Mouse (Mus musculus) embryonic fibroblast, embryonic 13.5 days (primary cell): ENCODE data around the gene Xrcc4. TPM values are rescaled to one million over a fixed set of nuclear protein-coding genes. Genes with fewer than 3 reads are reported as not detected.
"Not testable (repeated sequence)": the region's sequence is repeated elsewhere in the genome, so short reads cannot be mapped to it uniquely, and the experiment has no call there.

Experiments
- H3K27ac ChIP-seq: 2 replicates; pipeline ENCODE4 v1.5.1; 2012; ENCODE audit warnings: low read length, control low read depth, inconsistent platforms; ENCODE audit not compliant: insufficient read depth
- H3K4me1 ChIP-seq: 2 replicates; pipeline ENCODE4 v1.6.1; 2011; ENCODE audit warnings: low read length; ENCODE audit not compliant: control insufficient read depth, insufficient read depth
- H3K4me3 ChIP-seq: 2 replicates; pipeline ENCODE4 v1.5.1; 2011; ENCODE audit warnings: mild to moderate bottlenecking, control low read depth, low read length; ENCODE audit not compliant: insufficient read depth
- CTCF ChIP-seq: IDR thresholded peaks from 2 replicates; pipeline ENCODE4 v1.5.1; 2011; ENCODE audit warnings: mild to moderate bottlenecking, control low read depth, low read length, moderate library complexity, borderline replicate concordance; ENCODE audit not compliant: insufficient read depth
- POLR2A ChIP-seq: IDR thresholded peaks from 2 replicates; pipeline ENCODE4 v1.6.1; 2011; ENCODE audit warnings: low read depth, mild to moderate bottlenecking, control low read depth, low read length, moderate library complexity
- polyA plus RNA-seq: library from polyadenylated mRNA; stranded (reverse); fragments of >200 nt; gene quantifications from 2 replicates; pipeline ENCODE4 v1.2.4, GENCODE M21; 2011; ENCODE audit warnings: low read depth; ENCODE audit not compliant: missing spikeins, insufficient read length

Xrcc4 gene
- polyA plus RNA-seq: 13.7 and 17.8 TPM in 2 replicates

DNA sequence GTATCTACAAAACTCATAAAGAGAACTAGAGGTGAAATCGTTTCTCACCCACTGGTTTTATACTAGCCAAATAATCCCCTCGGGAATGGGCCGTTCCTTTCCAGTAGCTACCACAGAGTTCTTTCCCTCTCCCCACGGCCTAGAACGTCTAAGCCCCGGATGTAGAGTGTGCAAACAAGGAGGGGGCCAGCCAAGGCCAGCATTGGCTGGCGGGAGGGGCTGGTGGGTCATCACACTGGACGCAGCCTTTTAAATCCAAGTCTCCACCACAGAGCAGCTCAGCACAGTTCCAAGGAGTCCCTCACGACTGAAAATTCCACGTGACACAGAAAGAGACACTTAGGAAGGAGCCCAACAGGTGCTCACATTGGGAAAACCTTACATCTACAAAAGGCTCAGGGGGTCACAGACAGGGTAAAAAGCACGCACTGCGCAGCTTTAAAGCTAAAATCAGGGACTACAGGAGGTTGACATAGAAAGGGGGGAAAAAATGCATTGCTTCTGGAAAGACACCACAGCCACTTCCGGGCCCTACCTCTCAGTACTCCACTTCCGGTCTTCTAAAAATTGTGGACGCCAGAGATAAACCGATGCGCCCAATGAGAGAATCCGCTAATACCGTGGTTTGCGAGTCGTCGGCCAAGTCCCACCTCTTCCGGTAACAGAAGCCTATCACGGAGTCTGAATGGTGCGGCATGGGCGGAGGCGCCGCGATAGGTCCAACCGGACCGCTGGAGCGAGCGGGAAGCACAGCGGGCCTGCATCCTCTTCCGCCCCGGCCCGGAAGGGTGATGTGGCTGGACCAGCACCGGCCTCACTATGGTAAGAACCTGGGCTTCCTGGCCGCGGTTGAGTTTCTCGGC is at the start of gene Xrcc4, which contains the start of gene Tmem167:
Gene Xrcc4 (minus strand): TSS at position 647 of the 863 bp plus-strand sequence.
Gene Tmem167 (plus strand): TSS at position 162 of the 863 bp plus-strand sequence.
- Histone ChIP-seq H3K27ac (peak within 1 kb of the TSS; percentile 90), H3K4me1 (no peaks in the 10 kb centered on the region), H3K4me3 (peak within 1 kb of the TSS; percentile 87)
- TF ChIP-seq POLR2A: peak; percentile 54
- TF ChIP-seq CTCF: no peak

DNA sequence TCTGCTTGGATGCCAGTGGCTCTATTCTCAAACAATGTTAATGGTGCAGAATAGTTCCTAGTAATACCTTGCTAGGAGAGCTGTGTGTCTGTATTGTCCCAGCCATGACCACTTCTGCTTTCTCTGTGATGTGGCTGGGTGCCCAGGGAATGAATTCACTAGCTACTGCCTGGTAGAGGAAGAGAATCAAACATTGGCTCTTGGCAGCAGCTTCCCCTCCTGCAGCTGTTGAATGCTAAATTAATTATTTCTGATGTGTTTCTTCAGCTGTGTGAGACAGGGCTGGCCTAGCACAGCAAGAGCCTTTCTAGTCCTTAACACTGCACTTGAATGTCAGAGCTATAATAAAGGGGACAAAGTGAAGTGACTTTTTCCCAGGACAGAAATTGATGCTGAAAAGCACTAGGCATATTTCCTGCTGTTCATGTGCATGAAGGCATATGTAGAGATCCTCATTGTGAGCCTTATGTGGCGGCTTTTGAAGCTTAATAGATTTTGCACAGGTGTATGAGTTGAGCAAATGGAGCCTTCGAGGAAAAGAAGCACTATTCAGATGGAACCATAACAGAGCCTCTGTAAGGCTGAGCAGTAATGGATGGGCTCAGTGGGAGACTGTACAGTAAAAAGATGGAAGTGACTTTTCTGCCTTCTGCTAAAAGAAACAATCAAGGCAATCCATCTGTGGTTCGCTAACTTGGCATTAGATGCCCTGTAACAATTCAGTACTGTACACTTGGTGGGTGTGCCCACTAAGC is 46.9 kb upstream of the Xrcc4 start:
- no peak for TF ChIP-seq CTCF
- TF ChIP-seq POLR2A: no peak
- H3K27ac ChIP-seq: no peak overlapping the region

DNA sequence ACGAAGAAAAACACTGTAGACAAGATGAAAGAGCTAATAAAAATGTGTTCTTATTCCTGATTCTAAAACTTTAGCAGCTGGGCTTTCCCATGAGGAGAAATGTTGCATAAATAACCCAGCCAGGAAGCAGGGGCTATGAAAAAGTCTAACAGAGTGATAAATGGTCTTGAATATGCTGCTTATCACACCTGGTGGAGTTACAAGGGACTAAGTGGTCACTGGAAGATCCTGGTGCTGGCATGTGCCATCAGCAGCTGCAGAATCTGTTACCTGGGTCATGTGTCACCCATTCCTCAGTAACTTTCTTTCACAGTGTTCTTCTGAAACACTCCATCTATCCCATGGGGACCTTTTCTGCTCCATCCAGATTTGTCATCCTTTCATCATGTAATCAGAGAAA is 22.3 kb upstream of the Xrcc4 start:
- Histone ChIP-seq H3K4me1 (no peaks in the 10 kb centered on the region), H3K27ac (no peak overlapping the region), H3K4me3 (no peak overlapping the region)
- TF ChIP-seq CTCF (no peak), POLR2A (no peak)

More for the DNA sequence above, 46.9 kb upstream of the Xrcc4 start:
- Histone ChIP-seq H3K4me1 (peaks cover 3% of the 10 kb centered on the region; the same call in 1 of the 2 replicates), H3K4me3 (no peak overlapping the region)

DNA sequence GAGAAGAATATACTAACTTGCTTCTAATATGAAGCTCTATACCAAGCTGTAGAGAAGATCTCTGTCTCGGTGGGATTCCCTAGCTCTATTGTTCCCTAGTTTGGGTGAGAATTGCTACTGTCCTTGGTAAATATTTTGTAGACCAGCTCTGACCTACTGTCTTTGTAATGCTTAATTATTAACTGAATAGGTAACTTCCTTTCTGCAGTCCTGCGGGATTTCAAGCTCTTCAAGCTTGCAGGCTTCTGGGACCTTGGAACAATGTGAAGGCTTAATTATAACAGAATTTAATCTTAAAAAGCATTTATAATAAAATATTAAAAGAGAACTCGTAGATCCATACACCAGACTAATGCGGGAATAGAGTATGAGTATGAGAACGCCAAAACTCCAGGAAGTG is 19.3 kb upstream of the Xrcc4 start:
- H3K4me3 ChIP-seq, H3K4me1 ChIP-seq, H3K27ac ChIP-seq: not testable (repeated sequence)

DNA sequence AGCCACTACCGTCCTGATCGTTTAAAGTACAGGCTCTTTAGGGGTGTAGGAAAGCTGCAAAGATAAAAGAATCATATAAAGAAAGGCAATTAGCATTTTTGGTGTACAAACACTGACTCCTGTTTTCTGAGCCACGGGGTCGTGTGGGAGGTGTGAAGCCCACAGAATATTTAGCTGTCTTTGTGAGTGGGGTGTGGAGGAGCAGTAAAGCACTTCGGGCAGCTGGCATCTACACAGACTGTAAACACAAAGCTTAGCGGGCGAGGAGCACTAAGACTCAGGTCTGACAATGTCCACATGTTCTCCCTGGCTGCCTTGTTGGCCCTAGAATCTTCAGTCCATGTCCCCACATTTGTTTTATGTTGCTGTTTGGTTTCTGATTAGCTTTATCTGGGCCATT is 16.7 kb upstream of the Xrcc4 start:
- Histone ChIP-seq H3K4me3 (no peak overlapping the region), H3K4me1 (no peaks in the 10 kb centered on the region), H3K27ac (no peak overlapping the region)
- TF ChIP-seq CTCF (no peak), POLR2A (no peak)

DNA sequence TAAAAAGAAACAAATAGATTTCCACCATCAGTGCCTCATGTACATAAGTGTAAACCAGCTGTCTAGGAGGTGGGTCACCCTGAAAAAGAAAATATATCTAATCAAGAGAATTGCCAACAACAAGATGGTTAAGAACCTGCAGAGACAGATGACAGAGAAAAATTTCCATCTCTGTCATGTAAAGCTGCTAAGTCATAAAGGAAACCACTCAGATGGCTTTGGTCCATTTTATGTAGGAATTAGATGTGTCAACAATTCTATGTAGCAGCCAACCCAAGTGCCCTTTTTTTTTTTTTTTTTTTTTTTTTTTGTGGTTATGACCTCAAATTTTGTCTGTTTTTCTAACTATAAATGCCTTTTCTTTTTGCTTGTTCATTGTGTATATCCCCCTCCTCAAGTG is 12.1 kb upstream of the Xrcc4 start:
- no peak for TF ChIP-seq CTCF
- TF ChIP-seq POLR2A: no peak
- Histone ChIP-seq H3K27ac (no peak overlapping the region), H3K4me3 (no peak overlapping the region)

DNA sequence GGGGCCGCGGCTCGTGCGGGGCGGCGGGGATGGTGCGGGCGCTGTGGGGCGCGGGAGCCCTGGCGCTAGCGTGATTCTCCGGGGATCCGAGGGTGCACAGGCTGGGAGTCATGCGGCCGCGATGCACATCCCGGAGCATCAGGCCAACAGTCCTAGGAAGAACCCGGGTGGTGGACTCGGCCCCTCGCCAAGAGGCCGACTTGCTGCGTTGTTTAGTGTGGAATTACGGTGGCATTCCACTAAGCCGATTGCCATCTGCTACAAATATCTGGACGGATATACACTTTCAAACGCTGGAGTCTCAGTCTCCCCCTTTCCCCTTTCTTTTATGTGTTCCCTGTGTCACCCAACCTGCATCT is 396 bp upstream of the Xrcc4 start:
- H3K4me1 ChIP-seq: no peaks in the 10 kb centered on the region
- peak overlapping the region; percentile 87 for H3K4me3 ChIP-seq
- H3K27ac ChIP-seq: peak overlapping the region; percentile 55
- TF ChIP-seq CTCF (no peak), POLR2A (no peak)

More for the DNA sequence above, 12.1 kb upstream of the Xrcc4 start:
- no peaks in the 10 kb centered on the region for H3K4me1 ChIP-seq

DNA sequence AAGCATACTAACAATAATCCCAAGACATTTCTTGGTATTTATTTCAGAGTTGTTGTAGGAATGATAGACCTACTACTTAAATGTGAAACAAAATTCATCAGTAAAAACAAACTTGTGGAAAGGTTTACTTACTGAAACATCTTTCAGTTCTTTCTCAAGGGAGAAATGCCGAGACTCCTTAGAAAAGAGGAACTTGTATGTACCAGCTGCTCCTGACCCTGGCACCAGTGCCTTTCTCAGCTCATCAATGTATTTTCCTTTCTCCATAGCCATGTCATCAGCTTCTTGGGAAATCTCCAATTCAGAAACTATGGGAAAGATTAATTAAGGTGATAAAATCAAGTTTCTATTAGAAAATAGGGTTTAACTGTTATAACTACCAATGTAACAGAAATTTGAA is 27.5 kb downstream of the Xrcc4 start:
- Histone ChIP-seq H3K4me1 (no peaks in the 10 kb centered on the region), H3K4me3 (no peak overlapping the region)
- TF ChIP-seq CTCF (no peak), POLR2A (no peak)

DNA sequence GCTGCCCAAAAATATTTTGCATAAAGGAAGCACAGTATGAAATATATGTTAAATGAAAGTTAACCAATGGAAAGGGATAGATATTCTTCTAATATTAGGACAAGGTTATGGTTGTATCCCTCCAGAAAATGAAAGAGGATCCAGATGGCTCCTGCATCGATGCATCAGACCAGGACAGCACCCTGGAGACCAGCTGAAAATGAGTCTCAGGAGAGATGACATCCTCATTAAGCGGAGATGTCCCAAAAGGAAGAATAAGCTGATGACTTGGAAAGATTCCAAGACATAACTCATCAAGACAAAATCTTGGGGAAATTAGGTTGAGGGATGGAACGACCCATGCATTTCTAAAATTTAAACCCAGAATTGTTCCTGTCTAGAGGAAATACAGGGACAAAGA is 37.0 kb downstream of the Xrcc4 start:
- H3K27ac ChIP-seq: no peak overlapping the region
- no peaks in the 10 kb centered on the region for H3K4me1 ChIP-seq
- no peak overlapping the region for H3K4me3 ChIP-seq
- TF ChIP-seq POLR2A (no peak), CTCF (no peak)

More for the DNA sequence above, 27.5 kb downstream of the Xrcc4 start:
- H3K27ac ChIP-seq: no peak overlapping the region

DNA sequence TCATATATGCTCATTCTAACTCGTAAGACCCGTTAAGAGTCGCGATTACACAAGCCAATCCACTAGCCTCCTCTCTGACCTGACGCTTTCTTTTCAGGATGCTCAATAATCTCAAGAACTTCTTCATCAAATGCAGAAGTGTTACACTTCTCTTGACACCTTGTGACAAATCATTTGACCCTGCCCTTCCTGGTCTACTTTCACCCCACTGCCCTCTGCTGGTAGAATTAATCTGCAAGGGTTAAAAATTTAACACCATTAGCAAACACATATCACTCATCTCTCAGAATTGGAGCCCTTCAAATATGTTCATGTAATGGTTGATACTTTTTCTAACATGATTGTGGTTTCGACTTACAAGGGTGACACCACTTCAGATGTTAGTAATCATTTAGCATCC is 37.7 kb downstream of the Xrcc4 start:
- TF ChIP-seq POLR2A (no peak), CTCF (no peak)
- H3K27ac ChIP-seq: no peak overlapping the region
- no peaks in the 10 kb centered on the region for H3K4me1 ChIP-seq
- H3K4me3 ChIP-seq: no peak overlapping the region
